Mouse (Mus musculus) hindbrain, embryonic 12.5 days (tissue): ENCODE data around the gene 1810062G17Rik. TPM values are rescaled to one million over a fixed set of nuclear protein-coding genes. Genes with fewer than 3 reads are reported as not detected.

Experiments
- ATAC-seq: fragments of 200-750 bp; cut with Nextera tagmentation; 2 replicates; pipeline ENCODE4 v1.8.0; 2017; ENCODE audit warnings: moderate TSS enrichment; ENCODE audit not compliant: low FRiP score
- H3K27ac ChIP-seq: fragments of 300-500 bp; sonication (generic); 2 replicates; pipeline ENCODE4 v1.5.1; 2016; ENCODE audit warnings: mild to moderate bottlenecking
- H3K27me3 ChIP-seq: fragments of 300-500 bp; sonication (generic); 2 replicates; pipeline ENCODE4 v1.6.1; 2016; ENCODE audit warnings: mild to moderate bottlenecking
- H3K36me3 ChIP-seq: fragments of 300-500 bp; sonication (generic); 2 replicates; pipeline ENCODE4 v1.6.1; 2016; ENCODE audit warnings: mild to moderate bottlenecking
- H3K4me1 ChIP-seq: fragments of 300-500 bp; sonication (generic); 2 replicates; pipeline ENCODE4 v1.6.1; 2016
- H3K4me2 ChIP-seq: fragments of 300-500 bp; sonication (generic); replicated peaks from 2 replicates; pipeline ENCODE4 v1.6.1; 2016; ENCODE audit warnings: mild to moderate bottlenecking
- H3K4me3 ChIP-seq: fragments of 300-500 bp; sonication (generic); 2 replicates; pipeline ENCODE4 v1.5.1; 2016; ENCODE audit warnings: mild to moderate bottlenecking
- H3K9ac ChIP-seq: fragments of 300-500 bp; sonication (generic); 2 replicates; pipeline ENCODE4 v1.6.1; 2016; ENCODE audit warnings: mild to moderate bottlenecking, moderate library complexity
- H3K9me3 ChIP-seq: fragments of 300-500 bp; sonication (generic); replicated peaks from 2 replicates; pipeline ENCODE4 v1.6.1; 2016; ENCODE audit warnings: mild to moderate bottlenecking
- WGBS: fragments of 180-500 bp; shearing (Covaris S2); methylation state at CpG from one replicate; pipeline ENCODE4 v1.1.7; 2016; 5-methylcytosine and 5-hydroxymethylcytosine counted together
- polyA plus RNA-seq: library from polyadenylated mRNA; unstranded; fragments of >200 nt; fragmentation: Nextera tagmentation; extraction: Ambion mirVana; gene quantifications from 2 replicates; pipeline ENCODE4 v1.2.1, GENCODE M21; 2016

Gene 1810062G17Rik
- polyA plus RNA-seq = 0.52 and 0.56 TPM in 2 replicates

DNA sequence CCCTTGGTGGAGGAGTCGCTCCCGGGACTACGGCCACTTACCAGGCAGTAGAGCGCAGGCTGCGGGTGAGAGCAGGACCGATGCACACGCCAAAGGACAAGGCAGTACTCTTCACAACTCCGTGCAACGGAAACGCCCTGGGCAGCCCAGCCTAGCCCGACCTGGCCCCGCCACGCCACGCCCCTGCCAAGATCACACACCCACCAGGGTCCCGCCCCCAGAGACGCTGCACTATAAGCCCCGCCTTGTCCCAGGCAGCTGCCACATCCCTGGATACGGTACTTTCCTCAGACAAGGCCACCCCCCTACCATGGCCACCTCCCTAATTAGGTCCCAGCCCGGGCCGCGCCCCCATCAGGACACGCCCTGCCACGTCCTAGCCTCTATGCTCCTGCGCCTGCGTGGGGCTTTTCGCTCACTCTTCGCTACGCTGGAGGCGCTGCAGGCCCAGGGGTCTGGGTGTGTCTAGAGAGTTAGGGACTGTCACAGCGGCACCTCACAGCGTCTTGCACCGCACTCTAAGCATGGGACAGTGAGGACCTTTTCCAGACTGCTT is at the start of gene 1810062G17Rik, which contains the start of gene Anxa5:
TSS of gene 1810062G17Rik (plus strand) at position 406 of the 556 bp plus-strand sequence.
TSS of gene Anxa5 (minus strand) at position 363 of the 556 bp plus-strand sequence.
- peak within 1 kb of the TSS; percentile 63 for H3K9ac ChIP-seq
- H3K4me2 ChIP-seq = peak within 1 kb of the TSS; percentile 90
- H3K4me1 ChIP-seq = peaks cover 7% of the 10 kb centered on the region
- peak within 1 kb of the TSS; percentile 58 for H3K4me3 ChIP-seq
- no peaks in the 10 kb centered on the region for H3K9me3 ChIP-seq
- H3K27me3 ChIP-seq = no peaks in the 10 kb centered on the region
- WGBS = 0% methylated on average over 27 of the region's 32 CpGs
- H3K36me3 ChIP-seq = no peaks in the 10 kb centered on the region
- ATAC-seq = peak; percentile 96
- peak within 1 kb of the TSS; percentile 26; the same call in 1 of the 2 replicates for H3K27ac ChIP-seq

DNA sequence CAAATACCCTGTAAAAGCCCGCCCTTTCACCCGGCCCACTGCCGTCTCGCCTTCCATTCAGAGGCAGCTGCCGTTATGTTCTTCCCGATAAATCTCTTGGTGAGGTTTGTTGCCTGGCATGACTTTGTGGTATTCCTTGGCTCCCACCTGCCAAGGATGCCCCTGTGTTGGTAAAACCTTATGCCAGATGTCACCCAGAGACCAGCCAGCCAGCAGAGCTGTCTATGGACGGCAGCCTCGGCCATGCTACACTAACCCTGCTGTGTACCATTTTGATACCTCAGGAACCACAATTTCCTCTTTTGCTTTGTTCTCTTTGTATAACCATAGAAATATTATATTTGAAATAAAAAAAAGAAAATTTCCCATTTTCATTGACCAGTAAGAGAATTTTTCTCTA is 48.4 kb upstream of the 1810062G17Rik start:
- H3K9me3 ChIP-seq = no peaks in the 10 kb centered on the region
- 95% methylated on average over 8 of the region's 8 CpGs for WGBS
- no peak overlapping the region for H3K27ac ChIP-seq
- H3K4me3 ChIP-seq = no peak overlapping the region
- no peak overlapping the region for H3K9ac ChIP-seq
- no peaks in the 10 kb centered on the region for H3K27me3 ChIP-seq
- no peaks in the 10 kb centered on the region for H3K4me1 ChIP-seq
- no peak overlapping the region for H3K4me2 ChIP-seq
- H3K36me3 ChIP-seq = no peaks in the 10 kb centered on the region
- no peak for ATAC-seq

DNA sequence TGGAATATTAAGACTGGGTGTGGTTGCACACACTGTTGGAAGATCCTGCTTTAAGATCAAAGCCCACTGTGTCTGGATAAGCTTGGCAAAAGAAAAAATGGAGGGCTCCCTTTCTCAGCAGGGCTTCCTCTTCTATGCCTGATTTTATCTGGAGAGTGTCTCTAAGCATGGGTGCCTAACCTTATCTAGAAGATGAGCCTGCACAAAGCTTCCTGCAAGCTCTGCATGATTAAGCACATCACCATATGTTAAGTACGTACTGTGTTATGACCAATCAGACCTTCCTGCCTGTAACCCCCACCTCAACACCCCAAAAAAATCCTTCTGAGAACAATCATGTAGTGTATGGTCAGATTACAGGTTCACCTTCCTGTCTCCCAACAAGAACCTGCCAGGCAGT is 45.4 kb upstream of the 1810062G17Rik start:
- 89% methylated on average over 1 of the region's 1 CpGs for WGBS
- Histone ChIP-seq H3K27ac (no peak overlapping the region), H3K4me3 (no peak overlapping the region), H3K4me2 (no peak overlapping the region), H3K36me3 (no peaks in the 10 kb centered on the region), H3K4me1 (no peaks in the 10 kb centered on the region), H3K9me3 (no peaks in the 10 kb centered on the region), H3K27me3 (no peaks in the 10 kb centered on the region), H3K9ac (no peak overlapping the region)
- no peak for ATAC-seq

DNA sequence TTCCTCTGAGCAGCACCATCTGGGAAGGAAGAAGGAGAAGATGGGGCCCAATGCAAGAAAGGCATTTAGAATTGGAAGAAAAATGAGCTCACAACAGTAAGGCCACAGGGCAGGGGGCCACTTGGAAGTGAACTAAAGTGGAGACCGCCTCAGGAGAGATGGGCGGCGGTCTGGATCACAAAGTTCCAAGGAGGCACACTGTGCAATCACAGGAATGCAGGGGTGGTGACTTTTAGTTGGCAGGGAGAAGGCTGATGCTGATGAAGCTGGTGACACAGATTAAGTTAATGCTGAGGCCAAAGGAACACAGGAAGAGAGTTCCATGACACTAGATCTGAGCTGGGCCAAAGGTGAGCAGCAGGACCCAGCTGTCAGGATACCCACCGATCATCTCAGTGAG is 35.5 kb upstream of the 1810062G17Rik start:
- H3K4me1 ChIP-seq = no peaks in the 10 kb centered on the region
- no peaks in the 10 kb centered on the region for H3K9me3 ChIP-seq
- no peak overlapping the region for H3K9ac ChIP-seq
- H3K27me3 ChIP-seq = no peaks in the 10 kb centered on the region
- ATAC-seq = no peak
- H3K4me2 ChIP-seq = no peak overlapping the region
- H3K27ac ChIP-seq = no peak overlapping the region
- 70% methylated on average over 4 of the region's 4 CpGs for WGBS
- no peaks in the 10 kb centered on the region for H3K36me3 ChIP-seq
- no peak overlapping the region for H3K4me3 ChIP-seq

DNA sequence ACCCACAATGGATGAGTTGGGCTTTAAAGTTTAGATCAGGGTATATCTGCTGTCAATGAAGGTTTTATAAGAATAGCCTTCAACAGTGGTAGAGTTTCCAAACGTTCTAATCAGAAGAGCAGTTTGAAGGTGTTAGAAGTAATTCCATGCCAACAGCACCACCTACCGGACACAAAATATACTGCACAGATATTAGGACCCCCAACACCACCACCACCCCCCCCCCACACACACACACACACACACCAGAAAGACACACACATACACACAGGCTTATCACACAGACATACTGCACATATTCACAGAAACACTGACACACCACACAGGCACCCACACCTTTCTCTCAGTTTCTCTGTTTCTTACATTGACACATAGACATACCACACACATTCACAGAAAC is 33.3 kb upstream of the 1810062G17Rik start:
- Histone ChIP-seq H3K9me3 (no peaks in the 10 kb centered on the region), H3K4me3 (no peak overlapping the region), H3K27me3 (no peaks in the 10 kb centered on the region), H3K27ac (no peak overlapping the region), H3K4me1 (no peaks in the 10 kb centered on the region), H3K9ac (no peak overlapping the region), H3K36me3 (no peaks in the 10 kb centered on the region), H3K4me2 (no peak overlapping the region)
- peak; percentile 57; the same call in 1 of the 2 replicates for ATAC-seq
- 7% methylated on average over 2 of the region's 2 CpGs for WGBS

DNA sequence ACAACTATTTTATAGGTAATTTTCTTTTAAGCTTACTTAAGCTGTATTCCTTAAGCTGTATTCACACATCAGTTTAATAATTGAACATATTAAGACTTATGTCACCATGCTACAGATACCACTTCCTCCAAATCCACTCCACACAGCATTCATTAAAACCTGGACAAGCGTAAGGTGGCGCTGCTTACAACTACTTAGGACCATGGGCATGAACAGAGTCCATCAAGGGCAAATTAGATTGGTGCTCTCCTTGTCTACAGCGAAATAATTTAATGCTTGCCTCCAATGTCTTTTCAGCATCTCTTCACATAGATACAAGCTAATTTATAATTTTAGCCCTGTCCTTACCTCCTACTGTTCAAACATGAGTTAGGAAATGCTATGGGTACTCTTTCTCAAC is 29.7 kb upstream of the 1810062G17Rik start:
- Histone ChIP-seq H3K4me1 (no peaks in the 10 kb centered on the region), H3K9me3 (no peaks in the 10 kb centered on the region), H3K36me3 (no peaks in the 10 kb centered on the region), H3K4me2 (no peak overlapping the region), H3K9ac (no peak overlapping the region), H3K27ac (no peak overlapping the region), H3K4me3 (no peak overlapping the region), H3K27me3 (no peaks in the 10 kb centered on the region)
- no peak for ATAC-seq
- 93% methylated on average over 3 of the region's 3 CpGs for WGBS

DNA sequence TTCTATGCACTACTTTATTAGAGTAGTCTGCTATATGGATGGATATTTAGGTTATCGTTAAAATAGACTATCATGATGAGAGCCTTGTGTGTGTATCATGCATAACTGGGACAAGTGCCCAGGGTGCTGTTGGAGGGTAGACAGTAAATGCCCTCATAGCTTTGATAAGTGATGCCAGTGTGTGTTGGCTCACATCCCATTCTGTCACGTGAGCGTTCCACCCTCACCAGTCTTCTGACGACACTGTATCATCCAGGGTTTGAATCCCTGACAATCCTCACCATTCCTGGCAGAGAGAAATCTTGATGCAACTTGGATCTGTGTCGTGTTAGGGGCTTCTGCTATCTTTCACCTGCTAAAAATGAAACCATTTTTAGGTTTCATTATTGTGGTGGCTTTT is 29.2 kb upstream of the 1810062G17Rik start:
- ATAC-seq = no peak
- Histone ChIP-seq H3K36me3 (no peaks in the 10 kb centered on the region), H3K27ac (no peak overlapping the region), H3K4me3 (no peak overlapping the region), H3K4me1 (no peaks in the 10 kb centered on the region), H3K27me3 (no peaks in the 10 kb centered on the region), H3K9ac (no peak overlapping the region), H3K9me3 (no peaks in the 10 kb centered on the region), H3K4me2 (no peak overlapping the region)
- 84% methylated on average over 5 of the region's 5 CpGs for WGBS

DNA sequence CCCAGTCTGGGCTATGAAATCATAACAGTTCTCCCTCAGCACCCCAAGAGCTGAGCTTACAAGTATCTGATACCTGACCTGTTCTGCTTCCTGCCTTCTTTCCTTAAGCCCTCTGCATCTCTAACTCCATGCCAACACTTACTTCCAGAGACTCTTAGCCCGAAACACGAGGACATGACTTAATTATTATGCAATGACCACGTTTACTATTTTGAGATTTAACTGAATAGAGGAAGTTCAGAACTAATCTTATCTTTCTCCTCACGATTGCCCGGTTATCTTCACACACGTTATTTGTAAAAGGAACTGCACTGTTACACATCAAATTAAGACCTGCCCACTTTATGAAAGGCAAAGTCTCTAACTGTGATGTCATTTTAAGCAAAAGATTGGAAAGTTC is 28.8 kb upstream of the 1810062G17Rik start:
- Histone ChIP-seq H3K27me3 (no peaks in the 10 kb centered on the region), H3K4me2 (no peak overlapping the region), H3K4me1 (no peaks in the 10 kb centered on the region), H3K4me3 (no peak overlapping the region), H3K9me3 (no peaks in the 10 kb centered on the region), H3K36me3 (no peaks in the 10 kb centered on the region), H3K27ac (no peak overlapping the region), H3K9ac (no peak overlapping the region)
- no peak for ATAC-seq
- WGBS = 81% methylated on average over 6 of the region's 6 CpGs

DNA sequence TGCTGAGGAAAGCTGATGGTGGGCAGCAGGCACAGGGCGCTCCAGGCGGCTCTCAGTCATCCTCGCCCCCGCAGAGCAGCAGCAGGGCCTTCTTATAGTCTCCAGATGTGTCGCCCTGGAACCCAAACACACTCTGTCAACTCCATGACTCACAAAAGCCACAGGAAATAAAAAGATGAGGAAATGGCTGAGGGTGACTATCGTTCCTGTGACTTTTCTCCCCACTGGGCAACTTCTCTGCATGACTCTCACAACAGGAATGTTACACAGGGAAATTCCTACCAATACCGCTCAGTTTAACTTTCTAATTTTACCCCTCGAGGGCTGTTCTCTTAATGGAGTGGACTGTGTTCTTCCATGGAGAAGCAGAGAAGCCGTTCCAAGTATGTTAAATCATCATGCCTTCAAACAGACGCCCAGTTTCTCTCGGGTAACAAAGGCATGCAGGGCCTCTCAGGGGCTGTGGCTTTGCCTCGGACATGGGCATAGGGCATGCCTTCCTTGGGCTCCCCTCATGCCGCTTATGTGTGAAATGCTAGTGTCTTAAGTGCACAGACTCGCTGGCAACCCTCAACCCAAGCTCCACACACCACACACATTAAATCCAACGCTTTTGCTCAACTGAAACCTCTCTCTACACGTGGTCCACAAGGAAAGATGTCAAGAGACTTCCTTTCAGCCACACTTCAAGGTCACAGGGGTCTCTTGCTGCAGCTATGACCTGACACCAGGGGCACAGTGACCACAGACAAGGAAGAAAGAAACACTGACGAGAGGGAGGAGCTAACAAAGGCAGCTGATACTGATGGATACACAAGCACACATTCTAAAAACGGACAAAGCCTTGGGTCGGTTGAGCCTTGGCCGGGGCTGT is 26.2 kb upstream of the 1810062G17Rik start:
- ATAC-seq = no peak

DNA sequence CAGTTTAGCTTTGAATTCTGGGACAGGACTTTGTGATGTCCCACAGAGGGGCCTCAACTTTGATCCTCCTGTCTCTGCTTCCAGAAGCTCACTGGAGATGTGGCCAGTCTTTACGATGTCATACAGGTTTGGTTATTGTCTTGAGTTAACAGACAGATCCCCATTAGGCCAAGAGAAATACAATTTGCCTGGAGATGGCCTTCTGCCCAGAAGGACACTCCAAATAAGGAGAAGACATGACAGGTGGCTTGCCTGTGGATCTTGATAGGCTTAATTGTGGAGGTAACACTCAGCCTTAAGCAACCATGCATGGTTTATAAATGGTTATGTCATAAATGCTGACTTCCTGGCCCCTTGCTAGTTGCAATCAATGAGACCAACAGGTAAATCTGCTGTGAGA is 23.2 kb upstream of the 1810062G17Rik start:
- H3K27me3 ChIP-seq = no peaks in the 10 kb centered on the region
- WGBS = 90% methylated on average over 1 of the region's 1 CpGs
- no peak overlapping the region for H3K27ac ChIP-seq
- peaks cover 5% of the 10 kb centered on the region; the same call in 1 of the 2 replicates for H3K36me3 ChIP-seq
- no peaks in the 10 kb centered on the region for H3K9me3 ChIP-seq
- H3K9ac ChIP-seq = no peak overlapping the region
- no peak for ATAC-seq
- H3K4me2 ChIP-seq = no peak overlapping the region
- no peaks in the 10 kb centered on the region for H3K4me1 ChIP-seq
- H3K4me3 ChIP-seq = no peak overlapping the region

More for the DNA sequence above, 26.2 kb upstream of the 1810062G17Rik start:
- Histone ChIP-seq H3K36me3 (no peaks in the 10 kb centered on the region; the same call in 1 of the 2 replicates), H3K4me3 (no peak overlapping the region), H3K27ac (no peak overlapping the region), H3K9ac (no peak overlapping the region), H3K9me3 (no peaks in the 10 kb centered on the region), H3K4me2 (no peak overlapping the region), H3K4me1 (no peaks in the 10 kb centered on the region), H3K27me3 (no peaks in the 10 kb centered on the region)
- 28% methylated on average over 20 of the region's 20 CpGs for WGBS

DNA sequence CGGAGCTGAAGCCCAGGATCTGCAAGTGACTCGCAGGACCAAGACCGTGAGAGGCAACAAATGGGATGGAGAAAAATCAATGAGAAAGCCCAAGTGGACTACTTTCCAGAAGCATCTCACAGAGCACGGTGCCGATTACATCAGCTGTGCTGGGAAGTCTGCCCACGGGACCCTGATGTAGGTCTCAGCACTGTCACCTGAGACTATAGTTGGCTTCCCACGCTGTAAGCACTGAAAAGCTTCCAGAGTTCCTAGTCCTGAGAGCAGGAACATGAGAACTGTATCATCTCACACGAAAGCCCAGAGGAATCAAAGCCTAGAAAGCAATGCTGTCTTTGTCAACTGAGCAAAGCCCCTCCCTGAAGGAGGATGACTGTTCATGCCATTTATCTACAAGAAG is 20.6 kb upstream of the 1810062G17Rik start:
- ATAC-seq = no peak

DNA sequence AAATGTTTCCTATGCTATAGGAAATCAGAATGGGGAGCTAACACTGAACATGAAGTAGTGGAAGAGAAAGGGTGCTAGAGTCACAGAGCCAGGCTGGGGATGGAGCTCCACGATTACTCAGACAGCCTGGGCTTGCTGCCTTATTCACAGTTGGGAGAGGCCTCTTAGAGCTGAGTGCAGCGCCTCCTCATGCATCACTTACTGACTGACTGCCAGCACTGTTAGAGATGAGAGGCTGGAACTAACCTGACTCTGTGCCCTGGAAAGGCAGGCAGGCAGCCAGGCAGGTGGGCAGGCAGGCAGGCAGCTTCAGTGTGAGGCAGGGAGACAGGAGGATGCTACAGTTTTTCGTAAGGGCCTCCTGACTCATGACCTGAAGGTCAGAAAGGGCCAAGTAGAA is 20.2 kb upstream of the 1810062G17Rik start:
- H3K4me3 ChIP-seq = no peak overlapping the region
- 73% methylated on average over 3 of the region's 3 CpGs for WGBS
- no peak overlapping the region for H3K27ac ChIP-seq
- no peaks in the 10 kb centered on the region for H3K4me1 ChIP-seq
- ATAC-seq = no peak
- no peaks in the 10 kb centered on the region for H3K9me3 ChIP-seq
- H3K36me3 ChIP-seq = peaks cover 5% of the 10 kb centered on the region; the same call in 1 of the 2 replicates
- no peak overlapping the region for H3K4me2 ChIP-seq
- H3K27me3 ChIP-seq = no peaks in the 10 kb centered on the region
- no peak overlapping the region for H3K9ac ChIP-seq

More for the DNA sequence above, 20.6 kb upstream of the 1810062G17Rik start:
- 89% methylated on average over 8 of the region's 8 CpGs for WGBS
- H3K4me3 ChIP-seq = no peak overlapping the region
- H3K27ac ChIP-seq = no peak overlapping the region
- H3K9me3 ChIP-seq = no peaks in the 10 kb centered on the region
- no peak overlapping the region for H3K4me2 ChIP-seq
- H3K9ac ChIP-seq = no peak overlapping the region
- no peaks in the 10 kb centered on the region for H3K27me3 ChIP-seq
- no peaks in the 10 kb centered on the region for H3K4me1 ChIP-seq
- H3K36me3 ChIP-seq = peaks cover 5% of the 10 kb centered on the region; the same call in 1 of the 2 replicates
